Mouse (Mus musculus) kidney, embryonic 16.5 days (tissue): ENCODE measurements around the gene Ergic1. TPM values are rescaled to one million over a fixed set of nuclear protein-coding genes. Genes with fewer than 3 reads are reported as not detected.

Experiments
- ATAC-seq: fragments of 200-750 bp; cut with Nextera tagmentation; 2 replicates; pipeline ENCODE4 v1.8.0; 2017; ENCODE audit warnings: moderate TSS enrichment; ENCODE audit not compliant: low FRiP score, low TSS enrichment
- H3K27ac ChIP-seq: fragments of 300-500 bp; sonication (generic); 2 replicates; pipeline ENCODE4 v1.5.1; 2014; ENCODE audit warnings: low read length
- H3K27me3 ChIP-seq: fragments of 300-500 bp; sonication (generic); 2 replicates; pipeline ENCODE4 v1.6.1; 2014; ENCODE audit warnings: low read length, control low read depth, mixed read lengths; ENCODE audit not compliant: insufficient read depth
- H3K36me3 ChIP-seq: fragments of 300-500 bp; sonication (generic); 2 replicates; pipeline ENCODE4 v1.6.1; 2014; ENCODE audit warnings: low read length, control low read depth, mixed read lengths; ENCODE audit not compliant: insufficient read depth
- H3K4me1 ChIP-seq: fragments of 300-500 bp; sonication (generic); 2 replicates; pipeline ENCODE4 v1.6.1; 2014; ENCODE audit warnings: low read length, control low read depth, mixed read lengths; ENCODE audit not compliant: insufficient read depth
- H3K4me2 ChIP-seq: fragments of 300-500 bp; sonication (generic); replicated peaks from 2 replicates; pipeline ENCODE4 v1.6.1; 2014; ENCODE audit warnings: low read depth, low read length
- H3K4me3 ChIP-seq: fragments of 300-500 bp; sonication (generic); 2 replicates; pipeline ENCODE4 v1.5.1; 2014; ENCODE audit warnings: mild to moderate bottlenecking, low read length
- H3K9ac ChIP-seq: fragments of 300-500 bp; sonication (generic); replicated peaks from 2 replicates; pipeline ENCODE4 v1.6.1; 2014; ENCODE audit warnings: low read length
- H3K9me3 ChIP-seq: fragments of 300-500 bp; sonication (generic); 2 replicates; pipeline ENCODE4 v1.6.1; 2016; ENCODE audit warnings: low read length, control low read depth
- WGBS: fragments of 180-500 bp; shearing (Covaris S2); extraction: QIAGEN DNeasy Blood & Tissue Kit; methylation state at CpG from one replicate; pipeline ENCODE4 v1.1.7; 2014; 5-methylcytosine and 5-hydroxymethylcytosine counted together
- polyA plus RNA-seq: library from polyadenylated mRNA; unstranded; fragments of >200 nt; fragmentation: Nextera tagmentation; extraction: Ambion mirVana; gene quantifications from 2 replicates; pipeline ENCODE4 v1.2.1, GENCODE M21; 2015

The Ergic1 gene
- polyA plus RNA-seq, 1 experiment from 2014 or later, result 131 TPM

- Histone ChIP-seq H3K36me3 (peaks cover 68% of the 10 kb centered on the region), H3K27me3 (no peaks in the 10 kb centered on the region), H3K9ac (no peak overlapping the region), H3K9me3 (no peaks in the 10 kb centered on the region), H3K4me1 (no peaks in the 10 kb centered on the region), H3K4me2 (no peak overlapping the region), H3K27ac (no peak overlapping the region), H3K4me3 (no peak overlapping the region)
- 95% methylated on average over 8 of the region's 8 CpGs for WGBS
- no peak for ATAC-seq
Measured at GRCm38 (mm10) chr17:26643456-26643855, 82.2 kb downstream of the Ergic1 start.

- H3K36me3 ChIP-seq, result peaks cover 71% of the 10 kb centered on the region
- H3K4me2 ChIP-seq, result no peak overlapping the region
- no peaks in the 10 kb centered on the region for H3K4me1 ChIP-seq
- no peaks in the 10 kb centered on the region for H3K9me3 ChIP-seq
- ATAC-seq, result no peak
- no peak overlapping the region for H3K27ac ChIP-seq
- no peaks in the 10 kb centered on the region for H3K27me3 ChIP-seq
- H3K9ac ChIP-seq, result no peak overlapping the region
- H3K4me3 ChIP-seq, result no peak overlapping the region
- WGBS, result 97% methylated on average over 2 of the region's 2 CpGs
Measured at GRCm38 (mm10) chr17:26643993-26644392, 82.7 kb downstream of the Ergic1 start.

GRCm38 (mm10) chr17:26644509-26645410 lies 83.5 kb downstream of the Ergic1 start:
- Histone ChIP-seq H3K27me3 (no peaks in the 10 kb centered on the region), H3K9me3 (no peaks in the 10 kb centered on the region), H3K27ac (no peak overlapping the region), H3K36me3 (peaks cover 72% of the 10 kb centered on the region), H3K4me1 (no peaks in the 10 kb centered on the region), H3K4me3 (no peak overlapping the region), H3K9ac (no peak overlapping the region), H3K4me2 (no peak overlapping the region)
- ATAC-seq, result no peak
- WGBS, result 85% methylated on average over 9 of the region's 9 CpGs

GRCm38 (mm10) chr17:26645411-26645854 lies 84.1 kb downstream of the Ergic1 start:
- WGBS, result 90% methylated on average over 8 of the region's 8 CpGs
- H3K4me2 ChIP-seq, result no peak overlapping the region
- no peak overlapping the region for H3K27ac ChIP-seq
- ATAC-seq, result no peak
- H3K27me3 ChIP-seq, result no peaks in the 10 kb centered on the region
- H3K9ac ChIP-seq, result no peak overlapping the region
- H3K4me1 ChIP-seq, result no peaks in the 10 kb centered on the region
- peaks cover 66% of the 10 kb centered on the region for H3K36me3 ChIP-seq
- H3K4me3 ChIP-seq, result no peak overlapping the region
- H3K9me3 ChIP-seq, result no peaks in the 10 kb centered on the region

GRCm38 (mm10) chr17:26647283-26647682 lies 86.0 kb downstream of the Ergic1 start:
- Histone ChIP-seq H3K36me3 (peaks cover 50% of the 10 kb centered on the region), H3K4me2 (no peak overlapping the region), H3K4me1 (no peaks in the 10 kb centered on the region), H3K9ac (no peak overlapping the region), H3K27me3 (no peaks in the 10 kb centered on the region), H3K27ac (peak overlapping the region; percentile 6; the same call in 1 of the 2 replicates), H3K4me3 (no peak overlapping the region), H3K9me3 (no peaks in the 10 kb centered on the region)
- ATAC-seq, result 0 out of 2 replicates have a peak, but pooled peaks have one; percentile 27
- 33% methylated on average over 13 of the region's 13 CpGs for WGBS

GRCm38 (mm10) chr17:26649565-26649964 lies 88.3 kb downstream of the Ergic1 start:
- no peak for ATAC-seq
- no peak overlapping the region for H3K4me2 ChIP-seq
- H3K27me3 ChIP-seq, result no peaks in the 10 kb centered on the region
- H3K9me3 ChIP-seq, result no peaks in the 10 kb centered on the region
- no peak overlapping the region for H3K9ac ChIP-seq
- no peaks in the 10 kb centered on the region for H3K4me1 ChIP-seq
- 84% methylated on average over 4 of the region's 4 CpGs for WGBS
- no peak overlapping the region for H3K27ac ChIP-seq
- no peak overlapping the region for H3K4me3 ChIP-seq
- H3K36me3 ChIP-seq, result peaks cover 39% of the 10 kb centered on the region

GRCm38 (mm10) chr17:26650451-26651363 lies 89.4 kb downstream of the Ergic1 start:
- Histone ChIP-seq H3K9ac (no peak overlapping the region), H3K4me2 (no peak overlapping the region), H3K9me3 (no peaks in the 10 kb centered on the region), H3K27me3 (no peaks in the 10 kb centered on the region), H3K27ac (no peak overlapping the region), H3K4me1 (no peaks in the 10 kb centered on the region), H3K36me3 (peaks cover 43% of the 10 kb centered on the region), H3K4me3 (no peak overlapping the region)
- ATAC-seq, result no peak
- WGBS, result 71% methylated on average over 14 of the region's 14 CpGs

- Histone ChIP-seq H3K9me3 (no peaks in the 10 kb centered on the region), H3K4me3 (no peak overlapping the region), H3K4me2 (no peak overlapping the region), H3K4me1 (peaks cover 10% of the 10 kb centered on the region), H3K9ac (no peak overlapping the region), H3K27ac (no peak overlapping the region), H3K27me3 (0 out of 2 replicates have a peak, but pooled peaks cover 3% of the 10 kb centered on the region), H3K36me3 (peaks cover 22% of the 10 kb centered on the region)
- ATAC-seq, result no peak
- 51% methylated on average over 17 of the region's 21 CpGs for WGBS
Measured at GRCm38 (mm10) chr17:26658854-26659572, 97.7 kb downstream of the Ergic1 start.

GRCm38 (mm10) chr17:26659573-26659915 lies 98.3 kb downstream of the Ergic1 start:
- ATAC-seq, result no peak
- Histone ChIP-seq H3K4me3 (no peak overlapping the region), H3K4me1 (peaks cover 10% of the 10 kb centered on the region), H3K27ac (no peak overlapping the region), H3K9ac (no peak overlapping the region), H3K4me2 (no peak overlapping the region), H3K36me3 (peaks cover 17% of the 10 kb centered on the region), H3K9me3 (no peaks in the 10 kb centered on the region), H3K27me3 (0 out of 2 replicates have a peak, but pooled peaks cover 3% of the 10 kb centered on the region)
- 70% methylated on average over 3 of the region's 3 CpGs for WGBS
